Comparison of ENCODE assay signal across 9 mouse cellular contexts in genomic region chr13:19133833-19134232, GRCm38 (mm10).
DNase-seq lines count a peak whose midpoint lies in the region; ATAC-seq and TF ChIP-seq lines count a peak whose summit lies in the region.
"Had no signal": no experiment of that assay in that cellular context is flagged by ENCODE, and none has a peak within 500 bp of the region (broad histone marks: within the 10 kb centered on the region; RNA-seq: fewer than 3 reads in every experiment).

No protein-coding gene starts in this region.

- peak; percentile 80 for TF ChIP-seq CTCF in kidney, postnatal 0 days (IDR thresholded peaks at IDR 0.05; ENCODE audit: low read depth)

- peak; percentile 43 for DNase-seq in testis, postnatal 10 days (ENCODE audit: low spot score)
- DNase-seq in testis, postnatal 14 days (ENCODE audit: low spot score), result no peak
- peak; percentile 86 for DNase-seq in brain, adult 2 months (ENCODE audit: low read depth, low spot score)
- peak; percentile 36 for DNase-seq in embryonic facial prominence, embryonic 14.5 days (ENCODE audit: low spot score)
- peak; percentile 46 for DNase-seq in kidney, postnatal 0 days (ENCODE audit: low spot score)
- DNase-seq in liver, embryonic 11.5 days (ENCODE audit: low spot score), result no peak
- DNase-seq in right cerebral cortex, adult 18-20 months, result peak; percentile 72
- no peak for DNase-seq in gastrocnemius, postnatal 36 days

- 32% methylated on average over 4 of the region's 4 CpGs for WGBS in embryonic facial prominence, embryonic 14.5 days
- WGBS in kidney, postnatal 0 days, result 40% methylated on average over 4 of the region's 4 CpGs
- WGBS in liver, embryonic 11.5 days, result 39% methylated on average over 4 of the region's 4 CpGs

- H3K27me3 ChIP-seq in embryonic facial prominence, embryonic 14.5 days (replicated peaks; ENCODE audit: control insufficient read depth, insufficient read depth, low read length), result no peaks in the 10 kb centered on the region
- no peaks in the 10 kb centered on the region for H3K27me3 ChIP-seq in kidney, postnatal 0 days (ENCODE audit: insufficient read depth, low read length)
- H3K27me3 ChIP-seq in liver, embryonic 11.5 days (replicated peaks; ENCODE audit: control insufficient read depth, insufficient read depth, low read length), result no peaks in the 10 kb centered on the region

- H3K27ac ChIP-seq in embryonic facial prominence, embryonic 14.5 days (replicated peaks; ENCODE audit: low read depth, low read length), result no peak overlapping the region
- no peak overlapping the region for H3K27ac ChIP-seq in kidney, postnatal 0 days
- no peak overlapping the region for H3K27ac ChIP-seq in liver, embryonic 11.5 days (ENCODE audit: low read depth, low read length)

- intact Hi-C loops in gastrocnemius, postnatal 36 days (cut with DNase I), result loop anchor here (10.0 kb wide), 1 partner anchor 1079 kb away; no protein-coding TSS in a partner anchor

- no peak overlapping the region for H3K4me2 ChIP-seq in embryonic facial prominence, embryonic 14.5 days (ENCODE audit: low read depth, low read length)
- H3K4me2 ChIP-seq in kidney, postnatal 0 days (ENCODE audit: low read length), result no peak overlapping the region
- H3K4me2 ChIP-seq in liver, embryonic 11.5 days, result no peak overlapping the region

- no peaks in the 10 kb centered on the region for H3K9me3 ChIP-seq in embryonic facial prominence, embryonic 14.5 days (ENCODE audit: control insufficient read depth, low read length)
- H3K9me3 ChIP-seq in kidney, postnatal 0 days (replicated peaks; ENCODE audit: low read length), result no peaks in the 10 kb centered on the region
- no peaks in the 10 kb centered on the region for H3K9me3 ChIP-seq in liver, embryonic 11.5 days (ENCODE audit: control insufficient read depth, low read length)

- ATAC-seq in embryonic facial prominence, embryonic 14.5 days (ENCODE audit: low read depth), result no peak
- no peak for ATAC-seq in kidney, postnatal 0 days (replicated peaks; ENCODE audit: low FRiP score, low read depth)
- ATAC-seq in liver, embryonic 11.5 days (replicated peaks; ENCODE audit: low FRiP score), result peak; percentile 64; the same call in 1 of the 2 replicates

- H3K9ac ChIP-seq in embryonic facial prominence, embryonic 14.5 days (ENCODE audit: low read depth, low read length), result no peak overlapping the region
- no peak overlapping the region for H3K9ac ChIP-seq in kidney, postnatal 0 days (ENCODE audit: low read depth, low read length)
- no peak overlapping the region for H3K9ac ChIP-seq in liver, embryonic 11.5 days (ENCODE audit: low read depth, low read length)

- H3K4me1 ChIP-seq in embryonic facial prominence, embryonic 14.5 days (ENCODE audit: control insufficient read depth, insufficient read depth, low read length), result 0 out of 2 replicates have a peak, but pooled peaks cover 3% of the 10 kb centered on the region
- H3K4me1 ChIP-seq in kidney, postnatal 0 days (replicated peaks; ENCODE audit: insufficient read depth, low read length), result no peaks in the 10 kb centered on the region
- H3K4me1 ChIP-seq in liver, embryonic 11.5 days (replicated peaks; ENCODE audit: control insufficient read depth, insufficient read depth, low read length), result no peaks in the 10 kb centered on the region

- no peak overlapping the region for H3K4me3 ChIP-seq in embryonic facial prominence, embryonic 14.5 days (ENCODE audit: low read depth, low read length)
- H3K4me3 ChIP-seq in kidney, postnatal 0 days (replicated peaks; ENCODE audit: low read depth, low read length), result no peak overlapping the region
- H3K4me3 ChIP-seq in liver, embryonic 11.5 days (ENCODE audit: low read depth, low read length), result no peak overlapping the region
- H3K4me3 ChIP-seq: erythroblast, embryonic 14.5 days had no signal

- no peaks in the 10 kb centered on the region for H3K36me3 ChIP-seq in embryonic facial prominence, embryonic 14.5 days (ENCODE audit: control insufficient read depth, insufficient read depth, low read length)
- H3K36me3 ChIP-seq in kidney, postnatal 0 days (ENCODE audit: insufficient read depth, low read length), result no peaks in the 10 kb centered on the region
- no peaks in the 10 kb centered on the region for H3K36me3 ChIP-seq in liver, embryonic 11.5 days (ENCODE audit: control insufficient read depth, insufficient read depth, low read length)

Comparison
In these comparisons a context has a peak if more than half of its experiments do, and no peak if none do; other contexts are left out.
1. DNase-seq: peak in testis, postnatal 10 days (single experiment), brain, adult 2 months (single experiment), embryonic facial prominence, embryonic 14.5 days (single experiment), kidney, postnatal 0 days (single experiment) and right cerebral cortex, adult 18-20 months (single experiment); none in testis, postnatal 14 days (single experiment), liver, embryonic 11.5 days (single experiment) and gastrocnemius, postnatal 36 days (0 of 2).